Mouse (Mus musculus): ENCODE results near the gene Magi1. TPM values are rescaled to one million over a fixed set of nuclear protein-coding genes. Genes with fewer than 3 reads are reported as not detected.

Magi1 gene
- polyA plus RNA-seq, 1 experiment, result 3.4 TPM

- TF ChIP-seq MAX (IDR thresholded peaks at IDR 0.05; ENCODE audit: low read depth) (no peak), POLR2A (IDR thresholded peaks at IDR 0.05; ENCODE audit: insufficient read length, low read depth) (no peak), REST (IDR thresholded peaks at IDR 0.05; ENCODE audit: insufficient read depth, insufficient read length) (no peak), E2F4 (IDR thresholded peaks at IDR 0.05; ENCODE audit: insufficient read depth) (no peak), MYOD1 (IDR thresholded peaks at IDR 0.05; ENCODE audit: control insufficient read depth in 1 of 3, insufficient read length in 2 of 3, low read depth in 2 of 3) (no peak), SRF (IDR thresholded peaks at IDR 0.05; ENCODE audit: control insufficient read depth, insufficient read length, low read depth) (no peak), USF1 (IDR thresholded peaks at IDR 0.05; ENCODE audit: low read depth) (no peak), CEBPB (IDR thresholded peaks at IDR 0.05; ENCODE audit: insufficient read depth, poor library complexity, severe bottlenecking) (no peak), POLR2AphosphoS2 (IDR thresholded peaks at IDR 0.05; ENCODE audit: insufficient read length, low read depth) (no peak), TCF3 (IDR thresholded peaks at IDR 0.05; ENCODE audit: insufficient read length, low read depth) (no peak), MYOG (IDR thresholded peaks at IDR 0.05; ENCODE audit: control insufficient read depth in 1 of 3, insufficient read depth in 1 of 3, insufficient read length in 2 of 3, low read depth in 2 of 3) (no peak), TCF12 (IDR thresholded peaks at IDR 0.05; ENCODE audit: insufficient read depth, poor library complexity, severe bottlenecking) (no peak)
- Histone ChIP-seq H3K36me3 (ENCODE audit: control insufficient read depth, insufficient read depth) (no peaks in the 10 kb centered on the region), H3K79me2 (ENCODE audit: control insufficient read depth, insufficient read depth) (peaks cover 4% of the 10 kb centered on the region), H3K27me3 (ENCODE audit: control insufficient read depth, insufficient read depth, insufficient read length) (no peaks in the 10 kb centered on the region), H3ac (ENCODE audit: control insufficient read depth, insufficient read length) (no peak overlapping the region), H3K4me3 (no peak overlapping the region), H3K4me2 (ENCODE audit: low read depth) (no peak overlapping the region)
These were observed 188.6 kb downstream of the Magi1 start for GRCm38 (mm10) chr6:94094924-94095685.

DNA sequence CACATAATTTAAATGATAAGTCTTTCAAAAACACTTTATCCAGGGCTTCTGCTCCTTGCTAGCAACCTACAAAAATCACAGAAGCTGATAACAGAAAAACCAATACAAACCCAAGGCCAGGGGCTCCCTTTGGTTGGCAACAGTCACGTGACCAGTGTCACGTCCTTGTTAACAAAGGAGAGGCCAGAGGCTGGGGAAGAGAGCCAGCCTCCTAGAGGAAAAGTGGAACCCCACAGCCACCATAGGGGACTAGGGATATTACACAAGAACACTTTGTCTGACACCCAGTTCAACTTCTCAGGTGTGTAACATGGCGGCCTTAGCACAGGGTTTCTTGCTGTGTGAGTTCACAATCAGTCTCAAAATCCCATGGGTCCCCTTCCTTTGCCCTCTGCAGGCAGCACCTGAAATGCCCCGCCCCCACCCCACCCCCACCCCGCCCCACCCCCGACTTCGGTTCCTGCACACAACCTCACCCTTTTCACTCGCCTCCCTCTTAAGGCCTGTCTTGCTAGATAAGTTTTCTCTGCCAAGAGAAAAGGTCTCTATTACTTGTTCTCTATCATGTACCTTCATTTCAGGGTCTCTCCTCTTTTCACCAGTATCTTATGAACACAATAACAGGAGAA, 190.6 kb downstream of the Magi1 start:
- Histone ChIP-seq H3ac (ENCODE audit: control insufficient read depth, insufficient read length) (no peak overlapping the region), H3K27me3 (ENCODE audit: control insufficient read depth, insufficient read depth, insufficient read length) (no peaks in the 10 kb centered on the region), H3K4me3 (no peak overlapping the region), H3K4me2 (ENCODE audit: low read depth) (no peak overlapping the region), H3K36me3 (ENCODE audit: control insufficient read depth, insufficient read depth) (no peaks in the 10 kb centered on the region), H3K79me2 (ENCODE audit: control insufficient read depth, insufficient read depth) (peaks cover 4% of the 10 kb centered on the region)
- no peak for TF ChIP-seq E2F4 (IDR thresholded peaks at IDR 0.05; ENCODE audit: insufficient read depth)
- no peak for TF ChIP-seq TCF3 (IDR thresholded peaks at IDR 0.05; ENCODE audit: insufficient read length, low read depth)
- TF ChIP-seq USF1 (IDR thresholded peaks at IDR 0.05; ENCODE audit: low read depth), result no peak

DNA sequence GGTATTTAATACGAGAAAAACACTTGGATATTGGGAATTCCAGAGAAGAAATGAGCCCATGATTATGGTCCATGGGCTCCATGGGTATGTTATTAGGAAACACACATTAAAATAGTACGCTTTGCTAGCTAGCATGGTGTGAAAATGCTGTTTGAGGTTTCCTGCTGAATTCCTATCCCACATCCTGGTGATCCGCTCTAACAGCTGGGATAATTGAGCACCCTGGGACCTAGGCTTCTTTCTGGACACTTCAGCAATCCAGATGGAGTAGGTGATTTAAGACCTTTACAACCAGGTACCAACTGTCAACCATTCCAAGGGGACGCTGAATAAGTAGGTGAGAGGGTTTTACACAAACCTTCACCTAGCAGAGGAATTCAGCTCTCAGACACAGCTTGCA, 191.2 kb downstream of the Magi1 start:
- H3K4me2 ChIP-seq (ENCODE audit: low read depth), result no peak overlapping the region

GRCm38 (mm10) chr6:94086855-94087254, 196.9 kb downstream of the Magi1 start:
- no peak overlapping the region for H3K4me3 ChIP-seq
- no peak for TF ChIP-seq TCF12 (IDR thresholded peaks at IDR 0.05; ENCODE audit: insufficient read depth, poor library complexity, severe bottlenecking)
- no peak for TF ChIP-seq USF1 (IDR thresholded peaks at IDR 0.05; ENCODE audit: low read depth)
- no peak for TF ChIP-seq SRF (IDR thresholded peaks at IDR 0.05; ENCODE audit: control insufficient read depth, insufficient read length, low read depth)
- TF ChIP-seq POLR2A (IDR thresholded peaks at IDR 0.05; ENCODE audit: insufficient read length, low read depth), result no peak
- no peak for TF ChIP-seq REST (IDR thresholded peaks at IDR 0.05; ENCODE audit: insufficient read depth, insufficient read length)

More for the DNA sequence above, 191.2 kb downstream of the Magi1 start:
- H3K79me2 ChIP-seq (ENCODE audit: control insufficient read depth, insufficient read depth), result peaks cover 4% of the 10 kb centered on the region
- no peaks in the 10 kb centered on the region for H3K36me3 ChIP-seq (ENCODE audit: control insufficient read depth, insufficient read depth)
- TF ChIP-seq REST (IDR thresholded peaks at IDR 0.05; ENCODE audit: insufficient read depth, insufficient read length) (no peak), CEBPB (IDR thresholded peaks at IDR 0.05; ENCODE audit: insufficient read depth, poor library complexity, severe bottlenecking) (no peak), TCF12 (IDR thresholded peaks at IDR 0.05; ENCODE audit: insufficient read depth, poor library complexity, severe bottlenecking) (no peak), MYOD1 (IDR thresholded peaks at IDR 0.05; ENCODE audit: control insufficient read depth in 1 of 3, insufficient read length in 2 of 3, low read depth in 2 of 3) (peak in 2 of 3 experiments; percentile 62 to 65)
- H3K4me3 ChIP-seq, result no peak overlapping the region
- H3K27me3 ChIP-seq (ENCODE audit: control insufficient read depth, insufficient read depth, insufficient read length), result no peaks in the 10 kb centered on the region
- H3ac ChIP-seq (ENCODE audit: control insufficient read depth, insufficient read length), result no peak overlapping the region

DNA sequence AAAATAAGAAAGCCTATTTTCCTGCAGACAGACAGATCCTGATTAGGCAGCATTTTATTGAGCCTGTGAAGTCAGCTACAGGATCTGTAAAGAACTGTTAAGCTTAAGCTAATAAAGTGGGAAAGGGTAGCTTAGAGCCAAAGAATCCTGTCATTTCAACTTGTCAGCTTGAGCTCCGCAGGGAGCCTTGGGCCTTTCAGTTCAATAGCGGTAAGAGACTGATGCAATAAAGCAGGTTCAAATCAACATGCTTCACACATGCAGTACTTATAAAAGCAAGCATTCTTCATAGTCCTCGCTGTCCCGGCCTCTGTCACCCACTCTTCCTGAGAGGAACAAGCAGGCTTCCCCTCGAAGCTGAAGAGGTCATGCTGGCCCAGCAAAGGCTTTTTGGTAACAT, 199.0 kb downstream of the Magi1 start:
- peaks cover 6% of the 10 kb centered on the region for H3K79me2 ChIP-seq (ENCODE audit: control insufficient read depth, insufficient read depth)
- no peaks in the 10 kb centered on the region for H3K36me3 ChIP-seq (ENCODE audit: control insufficient read depth, insufficient read depth)
- no peak overlapping the region for H3K4me2 ChIP-seq (ENCODE audit: low read depth)
- H3ac ChIP-seq (ENCODE audit: control insufficient read depth, insufficient read length), result no peak overlapping the region
- TF ChIP-seq MAX (IDR thresholded peaks at IDR 0.05; ENCODE audit: low read depth) (no peak), POLR2A (IDR thresholded peaks at IDR 0.05; ENCODE audit: insufficient read length, low read depth) (no peak), POLR2AphosphoS2 (IDR thresholded peaks at IDR 0.05; ENCODE audit: insufficient read length, low read depth) (no peak), E2F4 (IDR thresholded peaks at IDR 0.05; ENCODE audit: insufficient read depth) (no peak), TCF12 (IDR thresholded peaks at IDR 0.05; ENCODE audit: insufficient read depth, poor library complexity, severe bottlenecking) (no peak), MYOG (IDR thresholded peaks at IDR 0.05; ENCODE audit: control insufficient read depth in 1 of 3, insufficient read depth in 1 of 3, insufficient read length in 2 of 3, low read depth in 2 of 3) (no peak), REST (IDR thresholded peaks at IDR 0.05; ENCODE audit: insufficient read depth, insufficient read length) (no peak), MYOD1 (IDR thresholded peaks at IDR 0.05; ENCODE audit: control insufficient read depth in 1 of 3, insufficient read length in 2 of 3, low read depth in 2 of 3) (no peak), CEBPB (IDR thresholded peaks at IDR 0.05; ENCODE audit: insufficient read depth, poor library complexity, severe bottlenecking) (no peak), USF1 (IDR thresholded peaks at IDR 0.05; ENCODE audit: low read depth) (no peak), TCF3 (IDR thresholded peaks at IDR 0.05; ENCODE audit: insufficient read length, low read depth) (no peak), SRF (IDR thresholded peaks at IDR 0.05; ENCODE audit: control insufficient read depth, insufficient read length, low read depth) (no peak)
- no peaks in the 10 kb centered on the region for H3K27me3 ChIP-seq (ENCODE audit: control insufficient read depth, insufficient read depth, insufficient read length)
- H3K4me3 ChIP-seq, result no peak overlapping the region

More at GRCm38 (mm10) chr6:94086855-94087254, 196.9 kb downstream of the Magi1 start:
- peaks cover 4% of the 10 kb centered on the region for H3K79me2 ChIP-seq (ENCODE audit: control insufficient read depth, insufficient read depth)
- no peak overlapping the region for H3ac ChIP-seq (ENCODE audit: control insufficient read depth, insufficient read length)
- no peaks in the 10 kb centered on the region for H3K36me3 ChIP-seq (ENCODE audit: control insufficient read depth, insufficient read depth)
- H3K27me3 ChIP-seq (ENCODE audit: control insufficient read depth, insufficient read depth, insufficient read length), result no peaks in the 10 kb centered on the region
- H3K4me2 ChIP-seq (ENCODE audit: low read depth), result no peak overlapping the region

Data from myocyte (in vitro differentiated cells).